Mouse (Mus musculus) adrenal gland, postnatal 4 days (tissue): ENCODE data around the gene Marco. TPM values are rescaled to one million over a fixed set of nuclear protein-coding genes. Genes with fewer than 3 reads are reported as not detected.
A peak's percentile ranks its signal among the peaks of the same experiment; 100 is the strongest.

Experiments
- DNase-seq, 2 experiments: peaks; one replicate each; pipeline ENCODE4 v3.0.0; 2021 to 2022; ENCODE audit warnings: low spot score in 2 of 2, mixed read lengths in 2 of 2
- long read RNA-seq, 2 experiments: library from polyadenylated mRNA; stranded (forward); transcript quantifications; one replicate each; pipeline ENCODE4 v2.0.0; 2021
- total RNA-seq, 2 experiments: library from RNA; stranded (reverse); gene quantifications; 2 replicates each; pipeline ENCODE4 v1.2.3; 2021

Marco gene
- total RNA-seq = 1 to 10 TPM; 3.2 to 4.4 TPM
- long read RNA-seq, experiment 1, transcript Marco-201 (17 exons, 1,925 nt) = major isoform, 5 of 7 reads
- long read RNA-seq, experiment 1, partial matches to known transcripts = 2 of 7 reads
- long read RNA-seq, experiment 1, other reads (novel, unspliced or antisense) = 0 of 7 reads
- long read RNA-seq, experiment 2, transcript Marco-201 (17 exons, 1,925 nt) = major isoform, 7 of 10 reads
- long read RNA-seq, experiment 2, partial matches to known transcripts = 3 of 10 reads
- long read RNA-seq, experiment 2, other reads (novel, unspliced or antisense) = 0 of 10 reads

DNA sequence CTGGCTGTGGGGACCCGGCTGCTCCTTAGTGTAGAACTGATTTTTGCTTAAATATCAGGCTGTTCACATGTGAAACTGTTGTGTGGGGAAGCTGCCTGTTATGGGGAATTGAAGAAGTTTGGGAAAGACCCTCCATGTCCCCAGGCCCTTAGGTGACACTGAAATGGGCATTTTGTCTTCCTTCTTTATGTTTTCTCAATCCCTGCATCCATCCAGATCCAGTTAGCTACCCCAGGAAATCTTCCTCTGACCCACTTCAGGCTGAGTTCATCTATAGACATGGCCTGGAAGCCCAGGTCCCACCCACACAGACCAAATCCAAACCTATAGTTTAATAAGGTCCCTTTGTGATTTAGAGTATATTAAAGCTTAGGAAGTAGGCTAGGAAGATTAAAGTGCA, at the start of gene Marco:
Gene Marco, minus strand, starts transcription at position 101 of the 400 bp plus-strand sequence.
- no peak for DNase-seq

DNA sequence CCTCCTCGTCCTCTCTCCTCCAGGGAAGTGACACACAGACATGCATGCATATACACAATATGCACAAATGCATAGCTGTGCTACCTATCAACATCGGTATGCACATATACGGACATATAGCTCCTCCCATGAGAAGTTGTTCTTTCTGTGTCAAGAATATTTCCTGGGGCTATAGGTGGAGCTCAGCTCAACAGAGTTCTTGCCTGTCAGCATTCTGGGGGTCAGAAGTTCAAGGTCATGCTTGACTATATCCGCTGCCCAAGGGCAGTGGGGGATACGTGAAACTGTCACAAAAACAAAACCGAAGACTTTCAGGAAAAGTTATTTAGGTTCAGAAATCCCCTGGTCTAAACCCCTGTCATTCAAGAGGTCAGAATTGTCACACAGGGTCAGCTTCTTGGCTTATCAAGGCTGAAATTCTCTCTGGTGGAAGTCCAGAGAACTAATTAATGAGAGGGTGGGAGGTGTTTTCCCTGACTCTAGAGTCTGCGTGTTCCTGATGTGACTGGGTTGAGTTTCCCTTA, 34.7 kb upstream of the Marco start:
- no peak for DNase-seq

DNA sequence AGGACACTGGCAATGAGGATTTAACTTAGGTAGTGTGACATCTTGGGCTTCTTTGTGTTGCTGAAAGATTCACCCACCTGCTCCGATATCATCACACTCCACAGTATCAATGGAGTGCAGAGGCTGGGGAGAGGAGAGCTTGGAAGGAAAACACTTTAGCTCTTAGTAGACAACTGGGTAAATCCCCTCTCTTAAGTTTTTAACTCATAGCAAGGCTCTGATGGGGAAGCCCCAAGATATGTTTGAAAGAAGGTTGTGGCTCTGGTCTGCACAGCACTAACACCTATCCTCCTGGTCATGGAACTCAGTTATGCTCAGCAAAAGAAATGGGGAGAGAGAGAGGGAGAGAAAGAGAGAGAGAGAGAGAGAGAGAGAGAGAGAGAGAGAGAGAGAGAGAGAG, 32.2 kb upstream of the Marco start:
- DNase-seq = no peak

DNA sequence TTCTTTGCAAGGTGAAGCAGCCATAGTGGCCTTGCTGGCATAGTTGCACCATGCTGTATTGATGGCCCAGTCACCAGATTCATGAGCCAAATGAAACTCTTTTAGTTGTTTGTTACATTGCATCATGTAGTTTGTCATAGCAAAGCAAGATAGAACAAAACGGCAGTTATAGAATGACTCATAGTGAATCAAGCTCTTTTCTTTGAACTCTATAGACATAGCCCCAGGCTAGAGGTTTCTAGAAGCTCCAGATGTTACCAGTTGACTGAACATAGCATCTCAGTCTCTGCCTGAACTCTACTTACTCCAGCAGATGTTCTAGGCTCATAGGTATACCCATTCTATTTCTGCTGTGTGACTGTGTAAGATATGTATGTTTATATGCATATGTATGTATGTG, 31.1 kb upstream of the Marco start:
- no peak for DNase-seq

DNA sequence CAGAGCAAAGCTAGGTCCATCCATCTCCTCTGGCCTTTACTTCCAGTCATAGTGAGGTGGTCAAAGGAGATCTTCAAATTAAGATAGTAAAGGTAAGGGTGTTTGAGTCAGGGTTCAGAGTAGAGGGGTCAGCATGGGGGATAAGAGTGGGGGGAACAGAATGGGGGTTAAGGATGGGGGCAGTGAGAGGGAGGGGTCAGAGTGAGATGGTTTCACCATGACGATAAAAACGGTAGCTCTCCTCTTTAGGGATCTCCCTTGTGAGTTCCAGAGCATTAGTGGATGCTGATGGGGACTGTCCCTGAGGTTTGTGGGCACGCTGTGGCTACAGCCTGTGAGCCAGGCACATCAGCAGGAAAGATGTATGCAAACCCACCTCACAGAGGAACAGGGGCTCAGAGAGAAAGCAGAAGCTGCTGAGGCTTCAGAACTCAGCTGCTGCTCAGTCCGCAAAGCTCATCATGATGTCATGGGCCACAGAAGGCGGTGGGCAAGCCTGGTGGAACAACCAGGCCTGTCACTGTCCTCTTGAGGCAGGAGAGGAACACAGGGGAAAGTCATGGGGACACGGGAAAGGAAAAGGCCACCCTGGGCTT, 27.6 kb upstream of the Marco start:
- DNase-seq = no peak

DNA sequence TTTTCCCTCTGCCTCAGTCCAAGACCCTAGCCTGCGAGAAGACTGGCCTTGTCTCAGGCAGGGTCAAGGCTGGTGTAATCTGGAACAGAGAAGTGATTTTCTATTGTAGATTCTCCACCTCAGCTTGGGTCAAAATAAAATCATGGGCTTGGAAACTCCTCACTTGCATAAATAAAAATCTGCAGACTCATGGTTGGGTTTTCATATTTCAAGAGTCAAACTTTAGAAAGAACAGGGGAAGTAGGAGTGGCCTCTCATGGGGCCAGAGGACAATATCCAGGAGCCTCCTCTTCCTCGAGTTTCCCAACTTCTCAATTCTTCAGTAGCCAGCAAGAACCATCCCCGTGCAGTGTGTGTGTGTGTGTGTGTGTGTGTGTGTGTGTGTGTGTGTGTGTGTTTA, 26.9 kb upstream of the Marco start:
- DNase-seq = no peak

DNA sequence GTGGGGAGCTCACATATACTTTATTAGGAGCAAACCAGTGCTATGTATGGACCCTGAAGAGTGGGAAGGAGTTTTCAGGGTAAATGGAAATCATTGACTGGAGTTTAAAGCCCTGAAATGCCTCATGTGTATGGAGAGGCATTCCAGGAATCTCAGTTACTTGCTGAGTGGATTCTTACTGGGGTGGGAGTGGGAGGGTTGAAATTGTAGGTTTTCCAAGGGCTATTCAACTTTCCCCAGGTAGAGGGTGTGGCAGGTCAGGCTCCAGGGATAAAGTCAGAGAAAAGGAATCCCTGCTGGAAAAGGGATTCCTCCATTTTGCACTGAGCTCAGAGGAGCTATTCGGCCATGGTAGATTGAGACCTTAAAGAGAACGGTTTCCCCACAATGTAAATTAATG, 25.1 kb upstream of the Marco start:
- no peak for DNase-seq

DNA sequence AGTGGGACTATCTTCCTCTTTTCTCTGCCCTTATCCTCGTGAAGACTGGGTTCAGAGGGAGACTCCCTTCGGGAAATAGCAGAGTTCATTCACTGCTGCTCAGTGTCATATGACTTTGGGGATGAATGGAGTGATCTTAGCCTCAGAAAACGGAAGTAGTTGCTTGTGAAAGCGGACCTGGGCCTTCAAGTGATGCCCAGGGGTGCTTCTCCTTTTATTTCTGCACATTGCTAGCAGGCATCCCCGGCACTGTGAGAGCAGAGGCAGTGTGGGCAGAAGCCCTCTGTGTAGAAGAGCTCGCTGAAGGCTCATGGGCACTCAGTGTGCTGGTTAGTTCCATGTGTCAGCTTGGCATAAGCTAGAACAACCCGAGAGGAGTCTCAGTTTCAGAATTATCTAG, 12.8 kb upstream of the Marco start:
- DNase-seq = no peak

DNA sequence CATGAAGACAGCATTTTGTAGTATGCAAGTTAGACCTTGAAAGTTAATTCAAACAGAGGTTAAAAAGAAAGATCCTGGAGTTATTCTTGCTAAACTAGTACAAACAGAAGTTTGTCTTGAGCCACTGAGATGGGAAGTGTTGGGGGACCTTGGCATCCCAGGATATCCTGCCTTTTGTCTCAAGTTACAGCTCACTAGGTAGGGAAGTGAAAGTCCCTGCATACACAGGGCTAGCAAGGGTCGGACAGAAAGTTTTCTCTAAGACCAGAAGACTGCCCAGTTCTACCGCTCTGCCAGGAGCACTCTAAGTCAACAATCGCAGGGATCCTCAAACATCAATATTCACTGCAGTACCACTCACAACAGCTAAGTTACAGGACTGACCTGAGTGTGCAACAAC, 5.5 kb upstream of the Marco start:
- no peak for DNase-seq

DNA sequence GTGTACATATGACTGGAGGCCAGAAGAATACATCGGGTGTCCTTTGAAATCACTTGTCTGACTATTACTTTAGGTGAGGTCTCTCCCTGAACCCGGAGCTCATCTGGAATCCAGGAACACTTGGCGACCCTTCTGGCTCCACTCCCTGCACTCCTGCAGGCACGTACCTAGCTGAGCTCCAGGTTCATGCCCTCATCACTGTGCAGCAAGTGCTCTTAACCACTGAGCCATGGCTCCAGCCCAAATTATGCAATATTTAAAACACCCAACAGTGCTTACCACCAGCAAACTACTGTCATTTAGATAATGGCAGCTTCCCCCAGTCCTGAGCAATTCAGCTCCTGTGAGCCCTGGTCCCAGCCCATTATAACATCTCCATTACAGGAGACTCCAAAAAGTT, 4.2 kb upstream of the Marco start:
- no peak for DNase-seq

DNA sequence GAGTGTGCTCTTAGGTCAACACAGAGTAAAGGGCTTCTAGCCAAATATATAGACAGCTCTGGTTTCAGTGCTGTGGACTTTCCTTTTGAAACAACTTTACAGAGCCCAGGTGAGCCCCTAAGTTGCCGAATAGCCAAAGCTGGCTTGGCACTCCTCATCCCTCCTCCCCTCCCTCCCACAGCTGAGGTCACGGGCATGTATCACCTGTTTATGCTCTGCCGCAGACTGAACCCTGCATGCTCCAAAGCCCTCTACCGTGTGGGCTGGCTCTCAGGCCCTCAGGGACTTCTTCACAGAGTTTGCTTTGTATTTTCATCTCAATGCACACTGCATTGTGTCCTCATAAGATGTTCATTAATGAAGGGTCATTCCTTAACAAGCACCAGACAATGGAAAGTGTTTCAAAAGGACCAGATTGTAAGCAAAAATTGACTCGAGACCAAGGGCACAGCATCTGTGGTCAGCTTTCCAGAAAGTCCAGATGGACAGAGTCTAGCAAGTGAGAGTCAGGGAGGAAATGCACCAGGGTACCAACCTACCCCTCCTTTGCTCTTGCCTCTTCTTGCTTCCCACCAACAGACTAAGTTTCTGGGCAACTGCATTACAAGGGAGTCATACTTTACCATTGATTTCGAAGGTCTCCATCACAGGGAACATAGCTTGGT, 646 bp downstream of the Marco start:
- DNase-seq = no peak

DNA sequence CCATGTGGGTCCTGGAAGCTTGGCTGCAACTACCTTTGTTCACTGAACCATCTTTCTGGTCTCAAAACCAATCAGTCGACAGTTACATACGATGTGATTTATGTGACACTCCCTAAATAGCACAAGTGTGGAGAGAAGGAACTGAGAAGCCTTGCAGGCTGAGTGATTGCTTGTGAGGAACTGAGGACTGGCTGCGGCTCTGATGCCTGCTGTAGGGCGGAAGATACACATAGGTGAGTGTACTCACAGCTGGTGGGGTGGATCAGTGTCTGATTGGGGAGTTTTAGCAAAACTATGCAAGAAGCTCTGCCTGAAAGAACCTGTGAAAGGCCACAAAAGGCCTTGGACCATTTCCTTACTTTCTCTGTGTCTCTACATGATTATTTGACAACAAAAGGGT, 3.3 kb downstream of the Marco start:
- DNase-seq = no peak

DNA sequence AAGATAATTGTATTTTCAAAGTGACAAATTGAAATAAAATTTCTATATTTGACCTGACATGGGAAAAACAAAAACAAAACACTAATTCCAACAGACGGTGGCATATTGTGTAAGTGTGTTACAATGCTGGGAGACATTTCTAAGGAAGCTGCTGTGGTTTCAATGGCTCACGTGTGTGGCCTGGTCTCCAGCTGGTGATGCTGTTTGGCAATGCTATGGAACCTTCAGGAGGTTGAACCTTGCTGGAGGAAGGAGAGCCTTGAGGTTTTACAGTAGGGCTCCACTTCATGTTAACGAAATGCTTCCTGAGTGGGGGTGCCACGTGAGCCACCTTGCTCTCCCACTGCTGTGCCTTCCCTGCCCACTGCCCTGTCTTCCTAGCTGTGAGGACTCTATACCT, 6.8 kb downstream of the Marco start:
- DNase-seq = no peak

DNA sequence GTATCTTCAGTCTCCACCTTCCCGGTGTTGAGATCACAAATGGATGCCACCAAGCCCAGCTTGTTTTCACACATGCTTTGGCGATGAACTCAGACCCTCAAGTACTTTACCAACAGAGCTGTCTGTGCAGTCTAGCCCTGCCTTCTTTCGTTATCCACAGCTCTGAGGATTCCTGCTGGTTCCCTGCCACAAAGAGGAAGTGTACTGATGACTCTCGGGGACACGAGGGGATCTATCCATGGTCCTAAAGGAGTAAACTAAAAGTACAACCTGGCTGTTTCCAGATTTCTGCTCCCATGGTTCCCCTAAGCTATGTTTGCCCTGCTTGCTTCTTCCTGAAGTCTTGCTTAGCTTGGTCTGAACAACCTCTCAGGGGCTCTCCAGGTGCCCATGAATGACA, 23.9 kb downstream of the Marco start:
- no peak for DNase-seq

DNA sequence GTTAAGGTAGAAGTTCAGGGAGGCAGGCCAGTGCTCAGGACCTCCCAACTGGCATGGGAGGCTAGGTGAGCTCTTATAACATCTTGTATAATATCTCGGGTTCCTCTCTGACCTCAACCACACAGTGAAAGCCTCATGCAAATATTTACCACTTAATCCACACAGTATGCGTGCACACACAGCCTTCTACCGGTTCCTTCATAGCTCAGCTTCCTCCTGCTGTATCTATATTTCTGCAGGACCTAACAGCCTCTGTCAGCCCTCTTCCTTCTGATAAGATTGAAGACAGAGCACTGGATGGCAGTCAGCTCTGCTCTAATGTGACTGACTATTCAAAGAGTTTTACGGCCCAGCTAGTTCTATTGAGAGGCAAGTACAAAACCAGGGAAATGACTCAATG, 30.0 kb downstream of the Marco start:
- DNase-seq = no peak

DNA sequence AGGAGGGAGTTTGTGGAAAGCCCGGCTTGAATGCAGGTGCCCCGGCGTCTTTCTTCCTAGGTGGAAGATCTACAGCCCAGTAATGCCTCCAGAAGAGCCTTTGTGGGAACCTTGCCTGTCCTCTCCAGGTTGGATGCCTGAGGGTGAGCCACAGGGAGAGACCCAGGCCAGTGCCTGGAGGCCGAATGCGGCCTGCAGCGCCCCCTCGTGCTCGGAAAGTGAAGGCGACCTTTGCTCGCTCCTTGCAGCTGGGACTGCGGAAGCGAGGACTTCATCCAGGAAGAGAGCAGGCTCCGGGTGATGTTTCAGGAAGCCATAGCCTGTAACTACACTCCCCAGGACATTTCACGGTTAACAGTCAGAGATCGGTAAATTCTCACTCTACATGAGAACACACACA, 35.9 kb downstream of the Marco start:
- DNase-seq = peak; percentile 11 to 40

DNA sequence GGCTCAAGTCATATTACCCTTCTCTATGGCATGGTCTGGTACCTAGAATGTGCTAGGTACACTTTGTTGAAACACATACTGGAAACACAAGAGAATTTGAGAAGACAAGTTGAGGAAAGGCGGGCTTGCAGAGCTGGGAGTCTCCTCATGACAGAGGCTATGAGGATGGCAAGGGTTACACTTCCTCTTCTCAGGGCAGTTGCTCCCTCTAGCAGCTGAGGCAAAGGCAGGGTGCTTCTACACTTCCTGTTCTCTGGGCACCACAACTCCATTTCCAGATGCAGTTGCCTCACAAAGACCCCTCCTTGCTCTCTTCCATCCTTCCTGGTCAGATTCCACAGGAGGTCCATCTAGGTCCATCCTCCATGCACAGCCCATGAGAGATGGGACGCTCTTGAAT, 37.5 kb downstream of the Marco start:
- no peak for DNase-seq

DNA sequence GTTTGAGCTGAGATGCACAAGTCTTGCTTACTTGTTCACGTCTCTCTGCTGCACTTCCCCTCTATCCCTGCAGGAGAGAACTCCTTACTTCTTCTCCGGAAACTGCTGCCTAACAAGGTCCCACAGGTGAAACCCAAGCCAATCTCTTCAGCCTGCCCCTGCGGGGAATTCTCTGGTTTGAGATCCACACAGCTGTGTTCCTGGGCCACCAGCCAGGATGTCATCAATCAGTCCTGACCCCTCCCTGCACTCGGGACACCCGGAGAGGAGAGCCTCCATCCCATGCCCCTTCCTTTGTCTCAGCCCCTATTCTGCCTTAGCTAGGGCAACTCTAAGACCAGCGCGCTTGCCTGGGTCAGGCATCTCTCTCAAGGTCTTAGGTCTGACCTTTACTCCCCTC, 38.1 kb downstream of the Marco start:
- DNase-seq = no peak

DNA sequence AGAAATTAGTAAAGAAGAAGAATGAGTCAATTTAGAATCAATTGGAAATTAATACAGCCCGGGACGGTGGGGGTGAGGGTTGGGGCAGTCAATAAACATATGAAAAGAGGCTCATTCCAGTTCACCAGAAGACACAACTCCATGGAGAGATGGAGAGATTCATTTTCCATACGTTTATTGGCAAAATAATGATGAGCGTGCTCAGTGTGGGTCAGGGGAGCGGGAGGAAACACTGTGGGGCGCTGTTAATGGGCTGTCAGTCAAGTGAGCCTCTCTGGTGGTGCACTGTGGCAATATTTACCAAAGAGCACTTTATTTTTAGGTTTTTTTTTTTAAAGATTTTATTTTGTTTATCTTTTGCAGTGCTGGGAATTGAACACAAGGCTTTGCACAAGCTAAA, 45.8 kb downstream of the Marco start:
- no peak for DNase-seq

DNA sequence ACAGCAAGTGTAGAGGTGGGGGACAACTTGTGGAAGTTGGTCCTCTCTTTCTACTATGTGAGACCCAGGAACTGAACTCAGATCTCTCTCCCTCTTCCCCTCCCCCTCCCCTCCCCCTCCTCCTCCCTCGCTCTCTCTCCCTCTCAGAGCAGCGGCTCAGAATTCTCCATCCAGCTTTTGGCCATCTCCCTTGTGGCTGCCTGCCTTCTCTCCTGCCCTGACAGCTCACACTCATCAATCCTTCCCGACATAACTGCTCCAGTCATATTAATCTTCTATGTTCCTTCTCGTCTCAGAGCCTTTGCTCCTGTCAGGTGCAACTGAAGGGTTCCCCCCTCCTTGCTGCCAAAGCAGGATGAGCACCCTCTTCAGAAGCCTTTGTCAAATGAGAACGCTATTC, 46.3 kb downstream of the Marco start:
- DNase-seq = no peak

DNA sequence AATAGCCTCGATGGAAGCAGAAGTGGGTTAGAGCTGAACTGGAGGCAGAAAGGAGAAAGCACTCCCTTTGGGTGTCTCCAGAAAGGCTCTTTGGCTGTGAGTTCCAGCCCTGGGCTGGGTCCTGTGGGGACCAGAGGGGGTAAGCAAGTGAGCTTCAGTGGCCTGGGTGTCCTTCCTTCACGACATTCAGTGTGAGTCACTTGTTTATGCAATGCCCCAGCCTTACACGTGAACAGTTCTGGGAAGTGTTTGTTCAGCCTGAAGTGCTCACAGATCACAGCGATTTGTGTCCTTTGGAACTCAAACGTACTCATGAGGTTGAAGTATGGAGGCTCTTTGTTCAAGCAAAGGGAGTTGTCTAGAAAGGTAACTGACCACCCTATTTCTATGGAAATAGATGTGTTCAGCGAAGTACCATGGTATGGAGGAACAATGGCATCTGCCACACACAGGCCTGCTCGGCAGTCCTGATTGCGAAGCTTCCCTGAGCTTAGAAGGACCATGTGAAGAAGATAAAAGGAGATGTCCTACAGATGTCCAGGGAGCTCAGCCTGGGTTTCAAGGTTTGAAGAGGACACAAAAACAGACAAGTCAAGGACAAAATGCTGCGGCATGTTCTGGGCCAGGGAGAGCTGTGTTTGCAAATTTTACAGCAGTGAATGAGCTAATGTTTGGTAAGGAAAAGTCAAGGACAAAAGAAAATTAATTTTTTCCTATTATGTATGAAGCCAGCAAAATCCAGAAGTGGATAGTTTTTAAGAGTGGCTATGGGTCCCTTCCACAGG, 53.1 kb downstream of the Marco start:
- no peak for DNase-seq

DNA sequence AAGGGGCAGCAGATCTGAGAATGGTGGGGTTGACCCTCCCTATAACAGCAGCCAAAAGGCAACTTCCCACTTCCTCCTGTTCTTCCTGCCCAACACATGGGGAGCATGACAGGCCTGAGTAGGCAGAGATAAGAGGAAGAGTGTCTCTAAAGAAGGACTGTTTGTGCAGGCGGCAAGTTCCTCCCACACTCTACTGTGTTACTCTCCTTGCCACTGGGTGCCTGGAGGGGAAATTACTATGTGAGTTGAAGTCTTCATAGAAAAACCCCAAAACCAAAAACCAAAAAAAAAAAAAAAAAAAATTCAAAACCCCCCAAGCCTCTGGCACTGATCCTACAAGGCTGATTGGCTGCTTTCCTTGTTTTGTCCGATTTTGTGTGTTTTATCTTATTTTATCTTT, 55.2 kb downstream of the Marco start:
- no peak for DNase-seq
